Mouse (Mus musculus): ENCODE data around the gene Hdhd5.
A peak's percentile ranks its signal among the peaks of the same experiment; 100 is the strongest.

Gene Hdhd5

DNA sequence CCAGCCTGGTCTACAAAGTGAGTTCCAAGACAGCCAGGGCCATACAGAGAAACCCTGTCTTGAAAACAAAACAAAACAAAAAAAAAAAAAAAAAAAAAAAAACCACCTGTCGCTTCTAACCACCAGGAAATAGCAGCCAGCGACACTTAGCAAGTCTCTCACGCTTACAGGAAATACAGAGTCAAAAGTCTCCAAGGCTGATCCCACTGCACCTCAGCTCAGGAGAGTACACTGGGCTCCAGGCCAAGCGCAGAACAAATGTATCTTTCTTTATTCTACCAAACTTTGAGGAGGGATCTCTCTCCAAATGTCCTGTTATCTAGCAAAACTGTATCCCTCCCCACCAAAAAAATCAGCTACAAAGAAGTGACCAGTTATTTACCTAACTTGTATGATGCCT, 2.0 kb downstream of the Hdhd5 start:
- peak; percentile 7 for DNase-seq

DNA sequence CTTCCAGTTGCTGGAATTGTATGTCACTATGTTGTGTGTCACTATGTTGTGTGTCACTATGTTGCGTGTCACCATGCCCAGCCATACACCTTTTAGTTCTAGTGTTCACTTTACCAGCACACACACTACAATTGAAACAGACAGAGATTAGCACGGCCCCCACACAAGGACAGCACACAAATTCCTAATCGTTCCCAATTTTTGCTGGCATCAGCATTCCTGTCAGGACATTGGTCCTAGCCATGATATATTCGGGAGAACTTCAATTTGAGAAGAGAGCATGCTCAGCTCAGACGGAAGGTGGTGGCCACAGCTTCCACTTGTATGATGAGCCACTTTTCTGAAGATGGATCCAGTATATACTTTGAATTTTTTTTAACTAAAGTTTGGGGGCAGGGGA, 6.3 kb downstream of the Hdhd5 start:
- DNase-seq = no peak

DNA sequence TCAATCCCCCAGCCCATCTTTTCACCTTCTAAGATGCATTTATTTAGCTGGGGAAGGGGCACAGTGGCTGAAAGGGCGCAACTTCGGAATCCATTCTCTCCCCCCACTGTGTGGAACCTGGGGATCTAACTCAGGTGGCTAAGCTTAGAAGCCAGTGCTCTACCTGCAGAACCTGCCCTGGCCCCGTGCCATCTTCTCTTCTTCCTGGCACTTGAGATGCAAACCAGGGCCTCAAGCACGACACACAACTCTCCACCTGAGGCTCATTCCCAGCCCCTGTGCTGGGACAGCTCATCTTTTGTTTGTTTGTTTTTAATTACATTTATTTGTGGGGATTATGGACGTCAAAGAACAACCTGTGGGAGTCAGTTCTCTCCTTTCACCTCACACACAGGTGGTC, 11.5 kb downstream of the Hdhd5 start:
- DNase-seq = no peak

DNA sequence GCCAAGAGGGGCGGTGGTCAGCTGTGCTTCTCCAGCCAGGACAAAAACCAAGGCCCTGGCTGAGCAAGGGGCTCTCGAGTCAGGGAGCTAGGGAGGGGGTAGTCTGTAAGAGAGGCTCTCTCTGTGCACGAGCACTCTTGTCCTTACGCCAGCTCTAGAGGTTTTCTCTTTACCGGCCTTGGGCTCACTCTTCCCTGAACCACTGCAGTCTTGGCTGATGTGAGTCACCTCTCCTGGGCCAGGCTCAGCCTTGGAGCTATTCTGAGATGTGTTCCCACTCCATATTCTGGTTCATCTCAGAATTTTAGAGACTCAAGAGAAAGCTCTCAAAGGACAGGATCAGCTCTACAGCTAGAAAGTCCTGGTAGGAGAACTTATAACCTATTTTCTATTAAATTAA, 13.8 kb downstream of the Hdhd5 start:
- no peak for DNase-seq

DNA sequence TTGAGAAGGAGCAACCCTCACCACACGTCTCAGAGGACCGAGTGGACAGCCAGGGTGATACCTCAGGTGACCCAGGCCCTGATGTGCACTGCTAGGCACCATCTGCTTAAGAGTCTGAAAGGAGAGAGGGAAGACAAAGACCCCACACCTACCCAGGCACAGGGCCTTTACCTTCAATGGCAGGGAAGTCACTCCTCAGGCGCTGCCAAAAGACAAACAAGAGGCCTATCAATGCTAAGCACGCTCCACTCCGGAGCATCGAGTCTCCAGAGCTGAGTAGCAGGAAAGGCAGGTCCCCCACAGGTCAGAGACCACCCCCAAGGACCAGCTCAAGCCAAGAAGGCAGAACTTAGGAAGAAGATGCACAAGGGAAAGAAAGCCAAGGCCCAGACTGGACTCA, 14.2 kb downstream of the Hdhd5 start:
- no peak for DNase-seq

DNA sequence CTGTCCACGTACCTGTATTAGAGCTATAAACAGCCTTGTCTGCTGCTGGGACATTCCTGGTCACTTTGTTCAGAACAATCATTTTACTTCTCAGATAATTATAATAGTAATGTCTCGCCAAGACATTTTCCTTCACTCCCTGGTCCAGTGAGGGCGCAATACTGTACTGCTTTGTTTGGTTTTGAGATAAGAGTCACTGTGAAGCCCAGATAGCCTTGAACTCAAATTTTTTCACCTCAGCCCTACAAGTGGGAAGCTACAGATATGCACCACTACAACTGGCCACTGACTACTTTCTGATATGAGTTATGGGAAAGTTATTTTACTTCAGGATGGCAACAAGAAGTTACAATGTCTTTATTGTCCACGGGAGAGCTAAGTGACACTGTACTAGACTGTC, 14.7 kb downstream of the Hdhd5 start:
- DNase-seq = no peak

DNA sequence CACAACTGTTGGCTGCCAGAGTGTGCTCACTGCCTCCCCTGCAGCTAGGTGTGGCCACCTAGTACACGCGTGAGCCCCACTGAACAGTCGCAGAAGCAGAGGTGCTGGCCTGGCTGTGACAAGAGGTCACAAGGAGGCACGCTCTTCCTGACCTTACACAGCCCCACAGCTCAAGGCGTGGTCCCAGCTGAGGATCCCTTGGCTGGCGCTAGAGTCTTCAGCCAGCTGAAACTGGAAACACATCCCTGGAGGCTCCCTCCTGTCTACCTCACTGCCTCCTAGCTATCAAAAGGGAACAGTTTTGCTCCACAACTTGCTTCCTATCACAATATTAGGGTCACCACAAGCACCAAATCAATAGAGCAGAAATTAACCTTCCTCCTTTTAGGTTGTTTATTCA, 19.9 kb downstream of the Hdhd5 start:
- DNase-seq = no peak

DNA sequence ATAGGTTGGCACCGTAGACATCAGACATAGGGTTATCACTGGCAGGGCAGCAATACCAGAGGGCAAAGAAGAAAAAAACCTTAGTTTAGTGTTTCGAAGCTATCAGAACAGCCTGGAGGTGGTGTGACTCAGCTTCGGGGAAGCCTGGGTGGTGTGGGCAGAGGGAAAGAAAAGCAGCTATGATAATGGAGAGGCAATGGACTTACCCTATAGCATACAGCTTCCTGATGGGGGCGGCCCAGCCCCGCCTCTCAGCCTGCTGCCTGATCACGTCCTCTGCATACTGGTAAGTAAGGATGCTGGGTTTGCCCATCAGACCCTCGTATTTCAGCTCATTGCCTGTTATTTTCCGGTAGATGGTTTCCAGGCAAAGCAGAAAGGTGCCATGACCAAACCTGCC, 20.7 kb downstream of the Hdhd5 start:
- no peak for DNase-seq

DNA sequence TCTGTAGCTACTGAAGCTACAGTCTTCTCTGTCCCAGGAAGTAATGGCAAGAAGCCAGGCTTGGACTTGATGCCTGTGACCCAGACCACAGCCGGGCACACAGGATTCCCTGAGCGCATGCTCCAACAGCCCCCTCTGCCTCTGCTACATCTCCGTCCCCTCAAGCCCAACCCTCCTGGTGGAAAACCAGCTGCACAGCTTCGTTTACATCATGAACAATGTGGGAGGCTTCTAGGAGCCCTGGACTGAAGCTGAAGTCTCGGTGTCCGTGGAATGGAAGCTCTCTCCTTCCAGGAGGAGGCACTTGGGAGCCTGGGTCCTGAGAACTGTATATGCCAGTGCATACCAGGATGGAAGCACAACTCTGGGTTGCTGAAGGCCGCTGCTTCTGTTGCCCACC, 21.1 kb downstream of the Hdhd5 start:
- DNase-seq = no peak

DNA sequence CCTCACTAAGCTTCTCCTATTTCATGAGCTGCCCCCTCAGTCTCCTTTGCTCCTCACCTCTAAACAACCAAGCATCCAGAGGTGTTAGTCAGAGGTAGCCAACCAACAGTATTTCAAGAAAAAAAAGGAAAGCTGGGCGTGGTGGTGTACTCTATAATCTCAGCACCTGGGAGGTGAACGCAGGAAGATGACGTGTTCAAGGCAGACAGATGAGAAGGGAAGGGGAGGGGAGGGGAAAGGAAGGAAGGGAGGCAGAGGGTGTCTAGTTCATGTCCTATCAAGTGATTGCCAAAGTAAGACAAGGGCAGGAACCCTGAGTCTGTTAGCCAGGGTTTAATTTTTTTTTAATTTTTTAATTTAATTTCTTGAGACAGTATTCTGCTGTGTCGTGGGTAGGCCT, 22.5 kb downstream of the Hdhd5 start:
- no peak for DNase-seq

DNA sequence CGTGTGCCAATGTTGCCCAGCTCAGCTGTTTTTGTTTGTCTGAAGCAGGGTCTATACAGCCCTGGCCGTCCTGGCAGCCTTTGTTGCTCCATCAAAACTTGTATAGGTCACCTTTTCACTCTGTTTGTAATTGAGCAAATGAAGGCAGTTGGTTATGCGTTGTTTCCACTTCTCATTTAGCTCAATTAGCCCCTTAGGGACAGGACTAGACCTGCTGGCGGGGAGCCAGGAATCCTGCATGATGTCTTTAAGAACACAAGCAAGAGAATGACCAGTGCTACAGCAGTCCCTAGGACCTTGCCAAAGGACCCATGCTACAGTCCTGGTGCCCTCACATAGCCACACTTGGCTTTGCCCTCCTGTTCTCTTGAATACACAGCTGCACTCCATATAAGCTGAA, 25.6 kb downstream of the Hdhd5 start:
- no peak for DNase-seq

DNA sequence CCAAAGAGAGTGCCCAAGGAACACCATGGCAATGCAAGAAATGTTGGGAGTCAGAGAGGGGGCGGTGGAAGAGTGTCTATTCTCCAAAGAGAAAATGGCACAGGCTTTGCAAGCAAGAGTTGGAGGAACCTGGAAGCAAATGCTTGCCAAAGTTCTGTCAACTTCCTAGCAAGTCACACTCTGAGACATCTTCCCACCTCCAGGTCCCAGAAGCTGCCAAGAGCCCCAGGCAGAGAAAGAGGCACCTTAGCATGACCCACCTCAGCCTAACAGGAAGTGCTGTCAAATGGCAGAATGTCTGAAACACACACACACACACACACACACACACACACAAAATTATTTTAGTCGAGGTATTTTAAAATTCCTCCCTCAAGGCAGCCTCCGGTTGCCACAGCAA, 27.1 kb downstream of the Hdhd5 start:
- no peak for DNase-seq

DNA sequence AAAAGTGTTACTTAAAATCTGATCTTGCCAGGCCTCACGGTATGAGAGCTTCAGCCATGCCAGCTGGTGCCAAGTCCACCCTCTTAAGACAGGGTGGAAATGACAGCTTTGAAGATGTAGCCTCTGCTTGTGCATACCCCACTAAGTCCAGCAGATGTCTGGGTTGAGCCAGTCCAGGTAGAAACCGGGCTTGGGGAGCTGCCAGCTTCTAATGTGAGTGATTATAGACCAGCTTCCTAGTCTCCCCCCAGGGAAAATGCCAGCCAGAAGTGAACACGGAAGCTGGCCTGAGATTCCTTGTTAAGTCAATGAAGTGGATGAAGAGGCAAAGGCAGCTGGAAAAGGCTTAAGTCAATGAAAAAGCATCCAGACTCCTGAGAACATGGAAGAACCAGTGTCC, 34.6 kb downstream of the Hdhd5 start:
- DNase-seq = no peak

DNA sequence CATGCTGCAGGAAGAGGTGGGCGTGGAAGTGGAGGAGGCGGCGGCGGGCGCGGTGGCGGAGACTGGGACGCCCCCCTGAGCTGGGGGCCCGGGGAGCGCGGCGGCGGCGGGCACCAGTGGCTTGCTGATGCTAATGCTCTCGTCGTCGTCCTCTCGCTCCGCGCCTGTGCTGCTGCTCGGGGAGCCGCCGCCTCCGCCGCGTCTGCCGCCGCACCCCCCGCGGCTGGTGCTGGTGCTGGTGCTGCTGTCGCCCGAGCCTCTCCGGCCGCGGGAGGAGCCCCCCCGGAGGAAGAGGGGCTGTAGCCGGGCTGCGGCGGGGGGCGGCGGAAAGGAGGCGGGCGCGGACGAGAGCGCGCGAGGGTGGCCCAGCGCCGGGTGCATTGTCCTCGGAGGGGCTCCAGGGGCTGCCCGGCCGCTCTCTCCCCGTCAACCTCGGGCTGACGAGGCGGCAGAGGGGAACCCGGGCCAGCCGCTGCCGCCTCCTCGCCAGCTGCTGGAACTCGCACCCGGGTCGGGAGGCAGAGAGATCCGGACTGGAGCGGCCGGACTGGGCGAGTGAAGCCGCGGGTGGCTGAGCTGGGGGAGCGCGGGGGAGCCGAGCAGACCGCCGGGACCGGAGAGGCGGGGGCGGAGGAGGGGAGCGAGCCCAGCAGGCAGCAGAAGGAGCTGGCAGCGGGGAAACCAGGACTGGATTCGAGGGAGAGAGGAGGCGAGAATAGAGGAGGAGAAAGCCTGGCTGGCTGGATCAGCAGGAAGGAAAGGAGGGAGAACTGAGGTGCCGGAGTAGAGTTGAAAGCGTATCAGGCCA, 37.5 kb downstream of the Hdhd5 start, which contains the start of gene Tmem121b:
TSS of gene Tmem121b (minus strand) at position 434 of the 808 bp plus-strand sequence.
- peak; percentile 68 for DNase-seq

DNA sequence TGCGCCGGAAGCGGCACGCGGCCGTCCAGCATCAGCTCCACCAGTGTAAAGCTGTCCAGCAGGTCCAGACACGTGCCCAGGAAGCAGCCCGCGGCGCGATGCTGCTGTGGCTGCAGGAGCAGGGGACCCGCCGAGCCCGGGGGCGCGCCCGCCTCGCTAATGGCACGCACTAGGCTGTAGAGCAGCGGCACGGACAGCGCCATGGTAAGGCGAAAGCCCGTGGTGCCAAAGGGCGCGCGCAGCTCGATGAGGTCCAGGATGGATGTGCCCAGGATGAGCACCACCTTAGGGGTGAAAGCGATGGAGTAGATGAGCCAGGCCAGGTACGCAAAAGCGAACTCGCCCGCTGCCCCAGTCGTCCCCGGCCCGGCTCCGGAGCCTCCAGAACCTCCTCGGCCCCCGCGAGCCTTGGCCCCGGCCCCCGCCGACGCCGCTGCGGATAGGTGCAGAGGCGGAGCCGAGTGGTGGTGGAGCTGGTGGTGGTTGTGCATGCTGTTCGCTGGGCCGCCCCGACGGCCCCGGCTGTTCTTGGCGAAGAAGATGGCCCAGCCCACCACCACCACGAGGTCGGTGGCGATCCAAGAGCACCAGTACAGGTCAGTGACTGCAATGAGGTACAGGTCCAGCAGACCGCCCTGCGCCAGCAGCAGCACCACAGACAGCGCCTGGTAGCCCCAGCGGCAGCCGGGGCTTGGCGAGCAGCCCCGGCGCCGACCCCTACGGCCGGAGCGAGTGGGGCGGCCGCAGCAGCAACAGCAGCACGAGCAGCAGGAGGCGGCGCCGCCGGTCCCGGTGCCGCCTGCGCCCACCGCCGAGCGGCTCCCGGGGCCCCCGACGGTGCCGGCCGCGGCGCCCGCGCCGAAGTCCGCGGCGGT, 38.4 kb downstream of the Hdhd5 start:
- peak; percentile 38 for DNase-seq

DNA sequence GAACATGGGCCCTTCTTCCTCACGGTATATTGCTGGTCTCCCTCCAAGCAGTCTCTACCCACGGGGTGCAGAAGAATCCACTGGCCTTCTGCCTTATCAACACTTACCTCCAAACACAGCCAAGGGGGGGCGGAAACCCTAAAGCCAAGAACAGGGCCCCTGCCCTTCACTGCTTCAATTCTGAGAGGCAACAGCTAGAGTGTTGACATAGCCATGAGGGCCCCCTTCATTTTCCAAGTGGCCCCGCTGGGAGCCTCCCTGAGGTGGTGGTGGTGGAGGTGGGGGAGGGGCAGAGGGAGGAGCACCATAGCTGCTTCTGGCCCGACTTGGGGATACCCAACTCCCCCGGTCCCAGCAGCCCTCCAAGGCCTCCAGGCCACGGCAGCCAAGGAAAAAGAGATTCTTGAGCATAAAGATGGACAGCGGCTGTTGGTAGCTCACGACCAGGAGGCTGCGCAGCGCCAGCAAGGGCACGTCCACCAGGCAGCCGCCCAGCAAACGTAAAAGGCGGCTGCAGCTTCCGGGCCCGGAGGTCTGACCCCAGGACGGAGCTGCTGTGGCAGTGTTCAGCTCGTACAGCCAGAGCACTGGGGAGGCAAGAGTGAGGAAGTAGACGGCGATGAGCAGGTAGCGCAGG, 39.1 kb downstream of the Hdhd5 start:
- no peak for DNase-seq

DNA sequence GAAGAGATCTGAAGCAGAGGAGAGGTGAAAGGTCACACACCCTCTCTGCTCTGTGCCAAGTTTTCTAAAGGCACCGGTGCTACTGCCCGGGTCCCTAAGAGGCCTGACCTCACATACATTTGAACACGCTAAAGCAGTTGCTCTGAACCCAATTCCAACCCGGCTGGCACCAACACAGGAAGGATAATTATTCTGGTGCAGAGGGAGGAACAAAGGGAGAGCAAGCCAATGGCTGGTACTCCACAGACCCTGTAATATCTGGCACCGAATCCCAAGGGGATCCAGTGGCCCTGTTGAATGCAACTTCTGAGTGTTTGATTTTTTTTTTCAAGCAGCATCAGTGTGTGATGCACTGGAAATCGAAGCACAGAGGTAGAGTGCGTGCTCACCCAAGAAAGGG, 40.1 kb downstream of the Hdhd5 start:
- DNase-seq = no peak

DNA sequence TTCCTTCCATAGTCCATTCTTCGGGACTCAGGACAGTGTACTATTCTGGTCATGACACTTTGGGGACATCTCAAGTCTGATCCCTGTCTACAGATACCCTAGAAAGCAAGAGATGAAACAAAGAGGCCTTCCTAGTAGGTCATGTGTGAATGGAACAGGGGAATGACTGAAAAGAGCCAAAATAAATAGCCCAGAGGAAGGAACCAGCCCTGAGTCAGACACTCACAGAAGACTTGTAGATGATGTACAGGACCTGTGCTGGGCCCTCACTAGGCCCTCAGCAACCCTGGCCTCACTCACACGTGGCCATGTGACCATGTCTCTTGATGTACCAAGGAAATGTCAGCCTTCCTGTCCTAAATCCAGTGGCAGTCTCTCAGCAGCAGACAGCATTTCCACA, 41.7 kb downstream of the Hdhd5 start:
- DNase-seq = no peak

DNA sequence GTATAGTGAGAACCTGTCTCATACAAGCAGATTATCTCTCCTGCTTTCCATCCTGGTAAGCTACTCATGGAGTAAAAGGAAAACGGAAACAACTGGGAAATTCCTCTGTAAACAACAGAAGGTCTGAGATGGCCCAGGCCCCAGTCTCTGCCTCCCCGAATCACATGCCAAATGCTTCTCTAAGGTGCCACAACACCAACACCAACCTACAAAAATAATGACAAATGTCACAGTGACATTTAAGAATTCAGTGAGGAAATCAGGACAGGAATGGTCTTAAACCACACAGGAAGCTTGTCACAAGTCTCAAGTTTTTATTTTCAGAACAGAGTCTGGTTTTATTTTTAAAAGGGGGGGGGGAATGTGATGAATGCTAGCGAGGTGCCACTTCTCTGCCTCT, 42.5 kb downstream of the Hdhd5 start:
- no peak for DNase-seq

DNA sequence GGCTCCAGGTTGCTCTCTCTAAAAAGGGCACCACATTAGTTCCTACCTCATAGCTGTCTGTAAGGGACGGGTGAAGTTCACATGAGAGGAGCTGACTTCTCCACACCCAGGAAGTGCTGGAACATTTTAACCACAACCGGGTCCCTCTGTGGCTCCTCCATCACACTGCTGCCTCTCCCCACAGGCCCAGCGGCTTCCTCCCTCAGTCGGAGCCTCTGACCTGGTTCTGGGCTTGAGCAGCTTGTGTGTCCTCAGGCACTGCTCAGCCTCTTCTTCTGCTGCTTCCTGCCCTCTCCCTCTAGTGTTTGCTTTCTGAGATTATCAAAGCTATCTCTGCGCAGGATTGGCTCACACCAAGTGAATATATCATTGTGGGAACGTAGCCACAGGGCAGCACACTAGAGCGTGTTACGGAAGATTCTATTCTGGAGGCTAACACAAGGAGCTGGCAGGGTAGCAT, 45.0 kb downstream of the Hdhd5 start:
- DNase-seq = no peak

DNA sequence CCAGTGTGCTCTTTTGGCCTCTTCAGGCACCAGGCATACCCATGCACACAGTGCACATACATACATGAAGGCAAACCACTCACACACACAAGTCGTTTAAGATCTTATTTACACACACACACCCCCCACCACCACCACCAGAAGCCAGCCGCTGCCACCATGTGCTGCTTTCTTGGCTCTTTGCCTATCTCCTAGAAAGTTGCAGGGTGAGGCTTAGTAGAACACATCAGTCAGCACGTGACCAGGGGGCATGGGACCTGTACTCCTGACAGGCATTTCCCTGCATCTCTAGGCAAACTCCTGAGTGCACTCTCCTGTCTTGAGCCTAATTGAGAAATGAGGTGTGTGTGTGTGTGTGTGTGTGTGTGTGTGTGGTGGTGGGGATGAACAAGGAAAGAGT, 46.1 kb downstream of the Hdhd5 start:
- DNase-seq = no peak

DNA sequence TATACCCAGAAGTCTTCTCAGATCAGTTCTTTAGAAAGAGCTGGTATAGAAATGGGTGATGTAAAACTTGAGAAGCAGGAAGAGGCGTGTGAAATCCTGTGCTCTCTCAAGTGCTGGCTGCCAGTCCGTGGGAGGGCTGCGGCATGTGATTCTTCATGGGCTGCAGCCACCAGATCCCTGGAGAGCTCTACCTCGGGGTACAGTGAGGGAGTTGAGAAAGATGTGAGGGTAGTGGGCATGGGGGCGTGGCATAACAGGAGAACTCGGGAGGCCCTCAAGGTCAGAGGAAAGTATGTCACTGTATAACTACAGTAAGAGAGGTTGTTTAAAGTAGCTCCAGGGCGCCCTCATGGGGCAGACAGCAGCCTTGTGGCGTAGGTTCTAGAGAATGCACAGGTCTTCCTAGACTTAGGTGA, 47.9 kb downstream of the Hdhd5 start:
- peak; percentile 63 for DNase-seq

DNA sequence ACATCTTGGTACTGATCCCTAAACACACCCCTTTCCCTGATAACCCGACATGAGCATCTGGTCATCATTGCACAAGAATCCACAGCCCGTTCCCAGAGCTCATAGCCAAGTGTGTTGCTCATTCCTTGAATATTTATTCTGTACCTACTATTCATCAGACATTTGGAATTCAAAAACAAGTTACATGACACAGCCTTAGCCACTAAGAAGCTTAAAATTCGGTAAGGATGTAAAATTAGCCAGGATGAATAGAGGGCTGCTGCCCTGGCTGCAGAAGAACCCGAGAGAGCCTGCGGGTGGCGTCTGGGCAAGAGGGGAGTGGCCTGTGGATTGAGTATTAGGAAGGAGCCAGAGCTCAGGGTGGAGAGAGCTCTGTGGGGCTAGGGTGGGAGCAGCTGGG, 48.4 kb downstream of the Hdhd5 start:
- no peak for DNase-seq

DNA sequence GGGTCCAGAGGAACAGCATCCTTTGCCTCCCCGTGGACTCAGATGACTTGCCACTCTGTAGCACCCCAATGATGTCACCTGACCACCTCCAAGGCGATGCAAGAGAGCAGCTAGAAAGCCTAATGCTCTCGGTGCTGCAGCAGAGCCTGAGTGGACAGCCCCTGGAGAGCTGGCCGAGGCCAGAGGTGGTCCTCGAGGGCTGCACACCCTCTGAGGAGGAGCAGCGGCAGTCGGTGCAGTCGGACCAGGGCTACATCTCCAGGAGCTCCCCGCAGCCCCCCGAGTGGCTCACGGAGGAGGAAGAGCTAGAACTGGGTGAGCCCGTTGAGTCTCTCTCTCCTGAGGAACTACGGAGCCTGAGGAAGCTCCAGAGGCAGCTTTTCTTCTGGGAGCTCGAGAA, 49.1 kb downstream of the Hdhd5 start:
- no peak for DNase-seq

All from kidney, postnatal 14 days (tissue).